Mouse (Mus musculus) lung, embryonic 14.5 days (tissue): ENCODE results near the gene Lce1a1. TPM values are rescaled to one million over a fixed set of nuclear protein-coding genes. Genes with fewer than 3 reads are reported as not detected.
"Not testable (repeated sequence)": the region's sequence is repeated elsewhere in the genome, so short reads cannot be mapped to it uniquely, and the experiment has no call there.

Experiments used
- ATAC-seq: fragments of 200-750 bp; cut with Nextera tagmentation; 2 replicates; pipeline ENCODE4 v1.8.0; 2017; ENCODE audit warnings: mild to moderate bottlenecking, moderate TSS enrichment, moderate library complexity; ENCODE audit not compliant: insufficient read depth
- DNase-seq: peaks from one replicate; pipeline ENCODE4 v3.0.0-alpha.2; 2015
- H3K27ac ChIP-seq: fragments of 300-500 bp; sonication (generic); 2 replicates; pipeline ENCODE4 v1.5.1; 2014; ENCODE audit warnings: low read depth, mild to moderate bottlenecking, moderate library complexity
- H3K27me3 ChIP-seq: fragments of 300-500 bp; sonication (generic); 2 replicates; pipeline ENCODE4 v1.6.1; 2014; ENCODE audit warnings: low read length, control low read depth; ENCODE audit not compliant: insufficient read depth
- H3K36me3 ChIP-seq: fragments of 300-500 bp; sonication (generic); 2 replicates; pipeline ENCODE4 v1.6.1; 2014; ENCODE audit warnings: control low read depth; ENCODE audit not compliant: insufficient read depth
- H3K4me1 ChIP-seq: fragments of 300-500 bp; sonication (generic); 2 replicates; pipeline ENCODE4 v1.6.1; 2014; ENCODE audit warnings: antibody characterized with exemption, control low read depth; ENCODE audit not compliant: insufficient read depth
- H3K4me2 ChIP-seq: fragments of 300-500 bp; sonication (generic); 2 replicates; pipeline ENCODE4 v1.6.1; 2014; ENCODE audit warnings: mild to moderate bottlenecking
- H3K4me3 ChIP-seq: fragments of 300-500 bp; sonication (generic); 2 replicates; pipeline ENCODE4 v1.5.1; 2014; ENCODE audit warnings: low read depth, low read length
- H3K9ac ChIP-seq: fragments of 300-500 bp; sonication (generic); 2 replicates; pipeline ENCODE4 v1.6.1; 2014
- H3K9me3 ChIP-seq: fragments of 300-500 bp; sonication (generic); 2 replicates; pipeline ENCODE4 v1.6.1; 2016; ENCODE audit warnings: low read depth, low read length, control low read depth
- CTCF ChIP-seq: IDR thresholded peaks from 2 replicates; pipeline ENCODE4 v1.5.1; 2016; ENCODE audit warnings: antibody characterized with exemption, low read depth
- WGBS: fragments of 180-500 bp; shearing (Covaris S2); extraction: QIAGEN DNeasy Blood & Tissue Kit; methylation state at CpG from one replicate; pipeline ENCODE4 v1.1.7; 2014; 5-methylcytosine and 5-hydroxymethylcytosine counted together
- polyA plus RNA-seq: library from polyadenylated mRNA; unstranded; fragments of >200 nt; fragmentation: Nextera tagmentation; extraction: Ambion mirVana; gene quantifications from 2 replicates; pipeline ENCODE4 v1.2.1, GENCODE M21; 2014

Lce1a1 gene
- polyA plus RNA-seq = not detected in 2 replicates

GRCm38 (mm10) chr3:92648207-92648606, at the start of gene Lce1a1:
Lce1a1 (minus strand) TSS chr3:92648307.
- Histone ChIP-seq H3K27me3 (no peaks in the 10 kb centered on the region), H3K9me3 (no peaks in the 10 kb centered on the region), H3K27ac (no peak within 1 kb of the TSS), H3K4me2 (no peak within 1 kb of the TSS), H3K36me3 (no peaks in the 10 kb centered on the region), H3K9ac (no peak within 1 kb of the TSS), H3K4me3 (no peak within 1 kb of the TSS), H3K4me1 (no peaks in the 10 kb centered on the region)
- no peak for TF ChIP-seq CTCF
- ATAC-seq (no peak), DNase-seq (no peak)
- WGBS = 93% methylated on average over 1 of the region's 1 CpGs

- DNase-seq (no peak), ATAC-seq (no peak)
- Histone ChIP-seq H3K9me3 (no peaks in the 10 kb centered on the region), H3K27ac (no peak overlapping the region), H3K4me3 (no peak overlapping the region), H3K36me3 (no peaks in the 10 kb centered on the region), H3K4me2 (no peak overlapping the region), H3K9ac (no peak overlapping the region), H3K4me1 (no peaks in the 10 kb centered on the region), H3K27me3 (no peaks in the 10 kb centered on the region)
- TF ChIP-seq CTCF = no peak
- 20% methylated on average over 1 of the region's 1 CpGs for WGBS
Measured at GRCm38 (mm10) chr3:92694613-92695012, 46.5 kb upstream of the Lce1a1 start.

DNA sequence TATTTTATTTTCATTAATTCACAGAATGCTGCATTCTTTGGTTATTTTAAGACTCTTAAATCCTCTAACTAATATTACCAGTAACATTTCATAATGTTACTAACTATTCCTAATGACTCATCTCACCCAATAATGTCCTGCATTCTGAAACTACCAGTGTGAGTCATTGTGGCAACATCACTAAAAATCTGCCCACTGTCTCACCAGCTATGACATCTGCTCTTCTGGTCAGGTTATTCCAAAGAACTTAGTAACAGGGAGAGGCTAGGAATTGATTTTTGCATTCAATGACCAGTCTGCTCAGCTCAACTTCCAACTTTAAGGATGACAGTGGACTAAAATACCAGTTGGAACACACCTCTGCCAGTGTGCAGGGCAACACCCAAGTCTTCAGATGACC, 43.6 kb upstream of the Lce1a1 start:
- H3K4me2 ChIP-seq = no peak overlapping the region
- H3K27ac ChIP-seq = no peak overlapping the region
- H3K9ac ChIP-seq = no peak overlapping the region
- DNase-seq = no peak
- no peak overlapping the region for H3K4me3 ChIP-seq
- no peaks in the 10 kb centered on the region for H3K36me3 ChIP-seq
- no peaks in the 10 kb centered on the region for H3K9me3 ChIP-seq
- no peaks in the 10 kb centered on the region for H3K4me1 ChIP-seq
- no peak for ATAC-seq
- no peaks in the 10 kb centered on the region for H3K27me3 ChIP-seq
- no peak for TF ChIP-seq CTCF

DNA sequence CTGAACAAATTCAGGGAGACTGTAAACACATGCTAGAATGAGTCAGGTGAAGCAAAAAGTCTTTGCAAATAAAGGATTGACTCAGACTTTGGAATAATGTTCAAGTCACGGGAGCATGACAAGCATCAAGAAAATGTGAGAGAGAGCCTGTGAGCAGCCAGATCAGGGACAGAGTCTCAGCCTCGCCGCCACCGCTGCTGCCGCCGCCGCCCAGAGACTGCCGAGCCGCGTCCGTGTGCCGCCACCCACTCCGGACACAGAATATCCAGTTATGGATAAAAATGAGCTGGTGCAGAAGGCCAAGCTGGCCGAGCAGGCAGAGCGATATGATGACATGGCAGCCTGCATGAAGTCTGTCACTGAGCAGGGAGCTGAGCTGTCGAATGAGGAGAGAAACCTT, 41.0 kb upstream of the Lce1a1 start:
- H3K4me3 ChIP-seq, ATAC-seq, H3K27ac ChIP-seq, H3K4me1 ChIP-seq, H3K4me2 ChIP-seq, H3K27me3 ChIP-seq, H3K36me3 ChIP-seq, H3K9me3 ChIP-seq, H3K9ac ChIP-seq, DNase-seq: not testable (repeated sequence)
- 59% methylated on average over 16 of the region's 16 CpGs for WGBS

DNA sequence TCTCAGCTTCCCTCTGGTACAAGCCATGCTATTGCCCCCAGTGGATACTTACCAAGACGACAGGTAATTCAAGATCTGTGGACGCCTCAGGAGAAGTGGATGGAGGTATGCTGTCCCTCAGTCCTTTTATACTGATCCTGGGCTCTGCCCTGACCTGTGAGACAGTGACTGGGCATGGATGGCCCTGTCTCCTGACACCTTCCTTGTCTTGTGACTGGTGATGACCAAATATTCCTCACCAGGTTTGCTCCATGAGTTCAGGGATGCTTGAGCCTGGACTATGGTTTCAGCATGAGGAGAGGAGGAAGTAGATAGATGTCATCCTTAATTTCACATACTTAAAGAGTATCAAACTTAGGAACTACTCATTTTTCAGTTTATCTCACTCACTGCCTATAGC, 39.0 kb upstream of the Lce1a1 start, which contains the start of gene Lce1d:
Lce1d (minus strand) TSS at position 101 of the 400 bp plus-strand sequence.
- Histone ChIP-seq H3K4me1 (no peaks in the 10 kb centered on the region), H3K27ac (no peak within 1 kb of the TSS), H3K4me2 (no peak within 1 kb of the TSS), H3K4me3 (no peak within 1 kb of the TSS), H3K27me3 (no peaks in the 10 kb centered on the region), H3K9ac (no peak within 1 kb of the TSS), H3K36me3 (no peaks in the 10 kb centered on the region), H3K9me3 (no peaks in the 10 kb centered on the region)
- 63% methylated on average over 2 of the region's 2 CpGs for WGBS
- ATAC-seq (no peak), DNase-seq (no peak)
- TF ChIP-seq CTCF = no peak

DNA sequence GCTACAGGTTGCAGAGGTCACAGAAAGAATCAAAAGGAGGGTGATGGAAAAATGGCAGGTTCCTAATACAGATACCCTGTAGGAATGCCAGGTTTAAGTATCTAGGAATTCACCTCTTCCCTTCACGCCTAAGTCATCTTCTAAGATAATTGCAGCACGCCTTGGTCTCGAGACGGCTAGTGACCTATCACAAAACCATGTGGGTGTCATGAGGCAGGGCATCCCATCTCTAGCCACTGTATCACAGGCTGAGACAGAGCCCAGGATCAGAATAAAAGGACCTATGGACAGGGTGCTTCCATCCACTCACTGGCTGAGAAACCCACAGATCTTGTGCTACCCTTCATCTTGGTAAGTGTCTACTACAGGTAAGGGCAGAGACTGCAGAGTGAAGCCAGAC, 30.8 kb upstream of the Lce1a1 start, which contains the start of gene Lce1c:
Lce1c (plus strand) TSS at position 301 of the 400 bp plus-strand sequence.
- H3K9me3 ChIP-seq = no peaks in the 10 kb centered on the region
- WGBS = 78% methylated on average over 4 of the region's 4 CpGs
- no peaks in the 10 kb centered on the region for H3K36me3 ChIP-seq
- H3K4me1 ChIP-seq = no peaks in the 10 kb centered on the region
- no peaks in the 10 kb centered on the region for H3K27me3 ChIP-seq
- no peak for TF ChIP-seq CTCF
- H3K4me3 ChIP-seq = no peak within 1 kb of the TSS
- no peak within 1 kb of the TSS for H3K27ac ChIP-seq
- DNase-seq = no peak
- no peak within 1 kb of the TSS for H3K9ac ChIP-seq
- ATAC-seq = no peak
- H3K4me2 ChIP-seq = no peak within 1 kb of the TSS

- Histone ChIP-seq H3K9ac (no peak within 1 kb of the TSS), H3K4me3 (no peak within 1 kb of the TSS), H3K4me2 (no peak within 1 kb of the TSS), H3K27me3 (no peaks in the 10 kb centered on the region), H3K36me3 (no peaks in the 10 kb centered on the region), H3K4me1 (no peaks in the 10 kb centered on the region), H3K27ac (no peak within 1 kb of the TSS), H3K9me3 (no peaks in the 10 kb centered on the region)
- ATAC-seq (no peak), DNase-seq (no peak)
- TF ChIP-seq CTCF = no peak
Measured at GRCm38 (mm10) chr3:92670215-92670614, 22.1 kb upstream of the Lce1a1 start, which contains the start of gene Lce1a2. Lce1a2 (minus strand) TSS chr3:92670315.

DNA sequence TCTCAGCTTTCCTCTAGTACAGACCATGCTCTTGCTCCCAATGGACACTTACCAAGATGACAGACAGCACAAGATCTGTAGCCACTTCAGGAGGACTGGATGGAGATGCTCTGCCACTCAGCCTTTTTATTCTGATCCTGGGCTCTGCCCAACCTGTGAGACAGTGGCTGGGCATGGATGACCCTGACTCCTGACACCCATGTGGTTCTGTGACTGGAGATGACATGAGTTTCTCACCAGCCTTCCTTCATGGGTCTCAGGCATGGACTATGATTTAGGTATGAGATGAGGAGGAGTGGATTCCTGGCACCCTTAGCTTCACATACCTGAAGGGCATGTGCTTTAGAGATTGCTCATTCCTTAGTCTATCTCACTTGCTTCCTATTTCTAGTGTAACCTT, 8.7 kb upstream of the Lce1a1 start, which contains the start of gene Lce1b:
Lce1b (minus strand) TSS at position 101 of the 400 bp plus-strand sequence.
- no peak within 1 kb of the TSS for H3K9ac ChIP-seq
- no peaks in the 10 kb centered on the region for H3K36me3 ChIP-seq
- H3K9me3 ChIP-seq = no peaks in the 10 kb centered on the region
- TF ChIP-seq CTCF = no peak
- no peaks in the 10 kb centered on the region for H3K27me3 ChIP-seq
- no peak within 1 kb of the TSS for H3K4me2 ChIP-seq
- ATAC-seq = no peak
- no peak for DNase-seq
- no peak within 1 kb of the TSS for H3K27ac ChIP-seq
- H3K4me3 ChIP-seq = no peak within 1 kb of the TSS
- no peaks in the 10 kb centered on the region for H3K4me1 ChIP-seq
